Mouse (Mus musculus): ENCODE results near the gene Rbx1.
"Not testable (repeated sequence)": the region's sequence is repeated elsewhere in the genome, so short reads cannot be mapped to it uniquely, and the experiment has no call there.

Gene Rbx1

GRCm38 (mm10) chr15:81465901-81466737 is at the start of gene Rbx1:
Rbx1 (plus strand) TSS chr15:81466296.
- in situ Hi-C loops (cut with MboI; ENCODE audit: low sequenced_read_pairs): no loop called here

- in situ Hi-C loops (cut with MboI; ENCODE audit: low sequenced_read_pairs): not testable (repeated sequence)
Observed at GRCm38 (mm10) chr15:81416763-81417310, 49.3 kb upstream of the Rbx1 start.

GRCm38 (mm10) chr15:81418065-81418464 is 48.0 kb upstream of the Rbx1 start:
- in situ Hi-C loops (cut with MboI; ENCODE audit: low sequenced_read_pairs): no loop called here

- in situ Hi-C loops (cut with MboI; ENCODE audit: low sequenced_read_pairs): no loop called here
Observed at GRCm38 (mm10) chr15:81421454-81421853, 44.6 kb upstream of the Rbx1 start.

- in situ Hi-C loops (cut with MboI; ENCODE audit: low sequenced_read_pairs): no loop called here
Observed at GRCm38 (mm10) chr15:81422156-81422681, 43.9 kb upstream of the Rbx1 start.

GRCm38 (mm10) chr15:81425311-81425710 is 40.8 kb upstream of the Rbx1 start:
- in situ Hi-C loops (cut with MboI; ENCODE audit: low sequenced_read_pairs): no loop called here

GRCm38 (mm10) chr15:81427947-81428346 is 38.1 kb upstream of the Rbx1 start:
- in situ Hi-C loops (cut with MboI; ENCODE audit: low sequenced_read_pairs): no loop called here

GRCm38 (mm10) chr15:81431195-81431594 is 34.9 kb upstream of the Rbx1 start:
- in situ Hi-C loops (cut with MboI; ENCODE audit: low sequenced_read_pairs): no loop called here

- in situ Hi-C loops (cut with MboI; ENCODE audit: low sequenced_read_pairs): no loop called here
Observed at GRCm38 (mm10) chr15:81438345-81438744, 27.8 kb upstream of the Rbx1 start.

- in situ Hi-C loops (cut with MboI; ENCODE audit: low sequenced_read_pairs): no loop called here
Observed at GRCm38 (mm10) chr15:81439236-81439635, 26.9 kb upstream of the Rbx1 start.

GRCm38 (mm10) chr15:81448463-81448862 is 17.6 kb upstream of the Rbx1 start:
- in situ Hi-C loops (cut with MboI; ENCODE audit: low sequenced_read_pairs): no loop called here

GRCm38 (mm10) chr15:81461523-81461922 is 4.6 kb upstream of the Rbx1 start:
- in situ Hi-C loops (cut with MboI; ENCODE audit: low sequenced_read_pairs): no loop called here

GRCm38 (mm10) chr15:81465016-81465660 is 958 bp upstream of the Rbx1 start:
- in situ Hi-C loops (cut with MboI; ENCODE audit: low sequenced_read_pairs): no loop called here

GRCm38 (mm10) chr15:81466738-81467113 is 630 bp downstream of the Rbx1 start:
- in situ Hi-C loops (cut with MboI; ENCODE audit: low sequenced_read_pairs): no loop called here

- in situ Hi-C loops (cut with MboI; ENCODE audit: low sequenced_read_pairs): no loop called here
Observed at GRCm38 (mm10) chr15:81470735-81471134, 4.6 kb downstream of the Rbx1 start.

- in situ Hi-C loops (cut with MboI; ENCODE audit: low sequenced_read_pairs): no loop called here
Observed at GRCm38 (mm10) chr15:81472256-81472655, 6.2 kb downstream of the Rbx1 start.

- in situ Hi-C loops (cut with MboI; ENCODE audit: low sequenced_read_pairs): no loop called here
Observed at GRCm38 (mm10) chr15:81475654-81476053, 9.6 kb downstream of the Rbx1 start.

- in situ Hi-C loops (cut with MboI; ENCODE audit: low sequenced_read_pairs): no loop called here
Observed at GRCm38 (mm10) chr15:81476597-81476996, 10.5 kb downstream of the Rbx1 start.

GRCm38 (mm10) chr15:81479446-81480213 is 13.5 kb downstream of the Rbx1 start:
- in situ Hi-C loops (cut with MboI; ENCODE audit: low sequenced_read_pairs): no loop called here

- in situ Hi-C loops (cut with MboI; ENCODE audit: low sequenced_read_pairs): not testable (repeated sequence)
Observed at GRCm38 (mm10) chr15:81480284-81480683, 14.2 kb downstream of the Rbx1 start.

- in situ Hi-C loops (cut with MboI; ENCODE audit: low sequenced_read_pairs): no loop called here
Observed at GRCm38 (mm10) chr15:81480977-81481379, 14.9 kb downstream of the Rbx1 start.

Data from CH12F3 (cell line).